Mouse (Mus musculus): ENCODE data around the gene Kif1a. TPM values are rescaled to one million over a fixed set of nuclear protein-coding genes. Genes with fewer than 3 reads are reported as not detected.

Kif1a gene
- polyA plus RNA-seq, 1 experiment from 2014 or later: 129 TPM

GRCm38 (mm10) chr1:93046153-93046789 is 55.5 kb downstream of the Kif1a start:
- peaks cover 95% of the 10 kb centered on the region for H3K36me3 ChIP-seq (replicated peaks)
- WGBS: 89% methylated on average over 10 of the region's 10 CpGs
- ATAC-seq (ENCODE audit: low FRiP score): no peak

GRCm38 (mm10) chr1:93035981-93036380 is 65.8 kb downstream of the Kif1a start:
- H3K4me3 ChIP-seq (replicated peaks): no peak overlapping the region
- H3K27me3 ChIP-seq: no peaks in the 10 kb centered on the region
- no peaks in the 10 kb centered on the region for H3K9me3 ChIP-seq
- peaks cover 90% of the 10 kb centered on the region for H3K36me3 ChIP-seq (replicated peaks)
- no peak for ATAC-seq (ENCODE audit: low FRiP score)
- no peak overlapping the region for H3K9ac ChIP-seq
- H3K27ac ChIP-seq: no peak overlapping the region
- no peak overlapping the region for H3K4me2 ChIP-seq
- WGBS: 76% methylated on average over 4 of the region's 4 CpGs
- H3K4me1 ChIP-seq: no peaks in the 10 kb centered on the region

More at GRCm38 (mm10) chr1:93046153-93046789, 55.5 kb downstream of the Kif1a start:
- no peaks in the 10 kb centered on the region for H3K9me3 ChIP-seq
- no peak overlapping the region for H3K9ac ChIP-seq
- no peaks in the 10 kb centered on the region for H3K4me1 ChIP-seq
- no peak overlapping the region for H3K4me3 ChIP-seq (replicated peaks)
- no peak overlapping the region for H3K4me2 ChIP-seq
- H3K27me3 ChIP-seq: no peaks in the 10 kb centered on the region
- no peak overlapping the region for H3K27ac ChIP-seq

DNA sequence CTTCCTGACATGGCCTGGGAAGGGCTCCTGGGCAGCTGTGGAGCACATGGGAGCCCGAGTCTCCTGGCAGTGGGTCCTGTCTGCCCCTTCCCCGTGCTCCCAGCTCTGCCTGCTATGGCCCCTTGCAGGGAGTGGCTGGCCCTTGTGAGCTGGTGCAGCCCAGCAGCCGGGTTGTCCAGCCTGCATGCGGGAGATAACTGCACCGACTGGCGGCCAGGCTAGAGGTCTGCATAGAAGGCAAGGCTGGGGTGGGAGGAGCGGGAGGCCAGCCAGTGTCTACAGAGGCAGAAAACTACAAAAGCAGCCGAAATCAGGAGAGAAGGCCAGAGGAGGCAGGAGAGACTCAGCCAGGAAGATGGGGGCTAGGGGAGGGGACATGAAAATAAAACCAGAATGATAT is 67.8 kb downstream of the Kif1a start:
- Histone ChIP-seq H3K4me2 (no peak overlapping the region), H3K27ac (no peak overlapping the region), H3K9ac (no peak overlapping the region), H3K36me3 (replicated peaks) (peaks cover 85% of the 10 kb centered on the region), H3K4me3 (replicated peaks) (no peak overlapping the region), H3K27me3 (no peaks in the 10 kb centered on the region), H3K9me3 (no peaks in the 10 kb centered on the region), H3K4me1 (no peaks in the 10 kb centered on the region)
- 66% methylated on average over 8 of the region's 8 CpGs for WGBS
- no peak for ATAC-seq (ENCODE audit: low FRiP score)

GRCm38 (mm10) chr1:93031199-93031598 is 70.6 kb downstream of the Kif1a start:
- no peaks in the 10 kb centered on the region for H3K27me3 ChIP-seq
- 93% methylated on average over 3 of the region's 3 CpGs for WGBS
- H3K4me1 ChIP-seq: no peaks in the 10 kb centered on the region
- H3K36me3 ChIP-seq (replicated peaks): peaks cover 83% of the 10 kb centered on the region
- no peak overlapping the region for H3K9ac ChIP-seq
- no peak overlapping the region for H3K4me2 ChIP-seq
- H3K27ac ChIP-seq: no peak overlapping the region
- no peaks in the 10 kb centered on the region for H3K9me3 ChIP-seq
- no peak overlapping the region for H3K4me3 ChIP-seq (replicated peaks)
- ATAC-seq (ENCODE audit: low FRiP score): no peak

DNA sequence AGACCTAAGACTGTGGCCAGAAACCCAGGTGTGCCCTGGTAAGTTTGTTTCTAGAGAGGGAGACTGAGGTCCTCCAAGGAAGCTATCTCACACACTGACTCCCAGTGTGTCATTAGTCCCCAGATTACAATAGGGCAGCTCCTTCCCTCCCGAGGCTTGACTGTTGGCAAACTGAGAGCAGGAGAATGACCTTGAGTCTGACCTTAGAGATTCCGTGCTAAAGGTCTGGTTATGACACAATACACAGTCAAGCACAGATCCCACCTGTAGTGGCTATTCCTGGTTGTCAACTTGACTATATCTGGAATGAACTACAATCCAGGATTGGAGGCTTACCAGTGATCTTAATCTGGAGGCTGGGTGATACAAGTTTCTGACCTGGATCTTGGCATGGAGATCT is 71.7 kb downstream of the Kif1a start:
- no peak overlapping the region for H3K4me2 ChIP-seq
- ATAC-seq (ENCODE audit: low FRiP score): no peak
- peaks cover 80% of the 10 kb centered on the region for H3K36me3 ChIP-seq (replicated peaks)
- no peaks in the 10 kb centered on the region for H3K27me3 ChIP-seq
- no peak overlapping the region for H3K27ac ChIP-seq
- H3K9me3 ChIP-seq: no peaks in the 10 kb centered on the region
- H3K9ac ChIP-seq: no peak overlapping the region
- no peaks in the 10 kb centered on the region for H3K4me1 ChIP-seq
- no peak overlapping the region for H3K4me3 ChIP-seq (replicated peaks)
- 88% methylated on average over 2 of the region's 2 CpGs for WGBS

GRCm38 (mm10) chr1:93029387-93029786 is 72.4 kb downstream of the Kif1a start:
- H3K36me3 ChIP-seq (replicated peaks): peaks cover 80% of the 10 kb centered on the region
- 96% methylated on average over 10 of the region's 10 CpGs for WGBS
- no peak overlapping the region for H3K27ac ChIP-seq
- H3K4me3 ChIP-seq (replicated peaks): no peak overlapping the region
- no peak for ATAC-seq (ENCODE audit: low FRiP score)
- no peaks in the 10 kb centered on the region for H3K27me3 ChIP-seq
- H3K9ac ChIP-seq: no peak overlapping the region
- no peaks in the 10 kb centered on the region for H3K9me3 ChIP-seq
- no peaks in the 10 kb centered on the region for H3K4me1 ChIP-seq
- H3K4me2 ChIP-seq: no peak overlapping the region

- Histone ChIP-seq H3K4me2 (no peak overlapping the region), H3K4me3 (replicated peaks) (no peak overlapping the region), H3K4me1 (no peaks in the 10 kb centered on the region), H3K27ac (no peak overlapping the region), H3K27me3 (no peaks in the 10 kb centered on the region), H3K9ac (no peak overlapping the region), H3K9me3 (no peaks in the 10 kb centered on the region), H3K36me3 (replicated peaks) (peaks cover 86% of the 10 kb centered on the region)
- ATAC-seq (ENCODE audit: low FRiP score): no peak
- 95% methylated on average over 8 of the region's 8 CpGs for WGBS
Measured at GRCm38 (mm10) chr1:93026600-93026999, 75.2 kb downstream of the Kif1a start.

DNA sequence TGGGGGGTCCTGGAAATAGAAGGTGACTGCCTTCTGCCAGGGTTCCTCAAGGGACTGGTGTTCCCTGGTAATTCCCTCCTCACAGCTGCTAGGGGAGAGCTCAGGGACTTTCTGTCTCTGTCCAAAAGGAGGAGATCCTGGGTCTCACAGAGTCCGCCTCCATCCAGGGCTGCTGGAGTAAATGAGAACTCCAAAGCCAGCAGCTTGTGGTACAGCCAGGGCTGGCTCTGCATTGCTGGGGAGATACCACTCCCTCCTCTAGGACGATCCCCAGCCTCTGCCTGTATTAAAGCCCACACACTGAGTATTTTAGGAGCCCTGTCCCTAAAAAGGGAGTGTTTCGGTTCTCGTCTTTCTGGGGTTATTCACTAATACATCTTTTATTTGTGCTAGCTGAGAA is 81.1 kb downstream of the Kif1a start:
- no peaks in the 10 kb centered on the region for H3K9me3 ChIP-seq
- H3K9ac ChIP-seq: no peak overlapping the region
- no peak overlapping the region for H3K27ac ChIP-seq
- no peaks in the 10 kb centered on the region for H3K27me3 ChIP-seq
- no peak overlapping the region for H3K4me3 ChIP-seq (replicated peaks)
- no peak for ATAC-seq (ENCODE audit: low FRiP score)
- no peak overlapping the region for H3K4me2 ChIP-seq
- 91% methylated on average over 4 of the region's 4 CpGs for whole genome bisulfite sequencing
- H3K36me3 ChIP-seq (replicated peaks): peaks cover 93% of the 10 kb centered on the region
- H3K4me1 ChIP-seq: no peaks in the 10 kb centered on the region

- ATAC-seq (ENCODE audit: low FRiP score): no peak
- H3K27me3 ChIP-seq: no peaks in the 10 kb centered on the region
- no peak overlapping the region for H3K4me2 ChIP-seq
- H3K27ac ChIP-seq: no peak overlapping the region
- H3K4me3 ChIP-seq (replicated peaks): no peak overlapping the region
- H3K4me1 ChIP-seq: no peaks in the 10 kb centered on the region
- no peaks in the 10 kb centered on the region for H3K9me3 ChIP-seq
- 95% methylated on average over 10 of the region's 10 CpGs for WGBS
- no peak overlapping the region for H3K9ac ChIP-seq
- peaks cover 77% of the 10 kb centered on the region for H3K36me3 ChIP-seq (replicated peaks)
Measured at GRCm38 (mm10) chr1:93018716-93019115, 83.0 kb downstream of the Kif1a start.

- Histone ChIP-seq H3K4me2 (no peak overlapping the region), H3K27me3 (no peaks in the 10 kb centered on the region), H3K4me3 (replicated peaks) (no peak overlapping the region), H3K9ac (no peak overlapping the region), H3K27ac (peak overlapping the region; percentile 20; the same call in 1 of the 2 replicates), H3K36me3 (replicated peaks) (peaks cover 41% of the 10 kb centered on the region), H3K9me3 (no peaks in the 10 kb centered on the region), H3K4me1 (no peaks in the 10 kb centered on the region)
- 66% methylated on average over 2 of the region's 2 CpGs for WGBS
- no peak for ATAC-seq (ENCODE audit: low FRiP score)
Measured at GRCm38 (mm10) chr1:93015136-93015535, 86.6 kb downstream of the Kif1a start.

- Histone ChIP-seq H3K4me3 (replicated peaks) (no peak overlapping the region), H3K4me2 (no peak overlapping the region), H3K9ac (no peak overlapping the region), H3K9me3 (no peaks in the 10 kb centered on the region), H3K27me3 (no peaks in the 10 kb centered on the region), H3K36me3 (replicated peaks) (peaks cover 34% of the 10 kb centered on the region), H3K4me1 (no peaks in the 10 kb centered on the region), H3K27ac (no peak overlapping the region)
- peak; percentile 56; the same call in 1 of the 2 replicates for ATAC-seq (ENCODE audit: low FRiP score)
Measured at GRCm38 (mm10) chr1:93014460-93014859, 87.3 kb downstream of the Kif1a start.

- peaks cover 23% of the 10 kb centered on the region for H3K36me3 ChIP-seq (replicated peaks)
- no peak overlapping the region for H3K4me3 ChIP-seq (replicated peaks)
- no peaks in the 10 kb centered on the region for H3K4me1 ChIP-seq
- whole genome bisulfite sequencing: 79% methylated on average over 4 of the region's 4 CpGs
- no peak for ATAC-seq (ENCODE audit: low FRiP score)
- H3K27me3 ChIP-seq: no peaks in the 10 kb centered on the region
- H3K9ac ChIP-seq: no peak overlapping the region
- no peaks in the 10 kb centered on the region for H3K9me3 ChIP-seq
- no peak overlapping the region for H3K4me2 ChIP-seq
- no peak overlapping the region for H3K27ac ChIP-seq
Measured at GRCm38 (mm10) chr1:93013367-93013766, 88.4 kb downstream of the Kif1a start.

- Histone ChIP-seq H3K36me3 (replicated peaks) (peaks cover 11% of the 10 kb centered on the region), H3K27me3 (no peaks in the 10 kb centered on the region), H3K4me1 (no peaks in the 10 kb centered on the region), H3K4me3 (replicated peaks) (no peak overlapping the region), H3K9me3 (no peaks in the 10 kb centered on the region), H3K9ac (no peak overlapping the region), H3K4me2 (no peak overlapping the region), H3K27ac (no peak overlapping the region)
- no peak for ATAC-seq (ENCODE audit: low FRiP score)
- WGBS: 82% methylated on average over 7 of the region's 7 CpGs
Measured at GRCm38 (mm10) chr1:93012103-93012585, 89.6 kb downstream of the Kif1a start.
